Mouse (Mus musculus) cerebellum, postnatal 14 days (tissue): Measurements from ENCODE around the gene Txn1.

Experiments
- DNase-seq, 2 experiments: peaks; one replicate each; pipeline ENCODE4 v3.0.0; 2021; ENCODE audit warnings: mixed read lengths in 2 of 2

Gene Txn1

DNA sequence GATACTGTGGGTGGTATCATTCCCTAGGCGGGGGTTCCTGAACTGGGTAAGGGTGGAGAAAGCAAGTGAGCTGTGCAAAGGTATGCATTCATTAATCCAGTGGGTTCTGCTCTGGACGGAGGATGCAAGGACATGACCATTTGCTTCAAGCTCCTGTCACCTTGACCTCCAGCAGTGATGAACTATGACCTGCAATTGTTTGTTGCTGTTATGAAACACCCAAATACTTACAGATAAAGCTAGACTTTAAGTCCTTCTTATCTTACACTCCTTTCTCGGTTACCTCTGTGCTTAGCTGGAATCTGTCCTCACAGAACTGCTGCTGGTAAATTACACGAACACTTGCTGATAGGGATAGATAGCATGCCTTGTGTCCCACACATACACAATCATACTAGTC, 15.6 kb downstream of the Txn1 start:
- DNase-seq: no peak

DNA sequence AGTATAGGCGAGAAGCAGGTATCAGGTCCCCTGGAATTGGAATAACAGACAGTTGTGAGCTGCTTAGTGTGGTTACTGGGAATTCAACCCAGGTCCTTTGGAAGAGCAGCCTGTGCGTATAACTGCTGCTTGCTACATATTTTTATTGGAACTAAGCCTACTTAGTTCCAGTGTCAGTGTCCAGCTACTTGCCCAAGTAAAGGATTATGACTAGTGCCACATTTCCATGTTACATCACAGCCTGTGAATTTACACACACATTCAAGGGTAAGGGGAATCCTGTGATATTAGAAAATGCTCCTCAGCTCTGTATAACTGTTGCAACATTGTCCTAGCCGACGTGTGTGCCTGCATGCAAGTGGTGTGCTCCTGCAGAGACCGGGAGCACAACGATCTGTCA, 18.9 kb downstream of the Txn1 start:
- no peak for DNase-seq

DNA sequence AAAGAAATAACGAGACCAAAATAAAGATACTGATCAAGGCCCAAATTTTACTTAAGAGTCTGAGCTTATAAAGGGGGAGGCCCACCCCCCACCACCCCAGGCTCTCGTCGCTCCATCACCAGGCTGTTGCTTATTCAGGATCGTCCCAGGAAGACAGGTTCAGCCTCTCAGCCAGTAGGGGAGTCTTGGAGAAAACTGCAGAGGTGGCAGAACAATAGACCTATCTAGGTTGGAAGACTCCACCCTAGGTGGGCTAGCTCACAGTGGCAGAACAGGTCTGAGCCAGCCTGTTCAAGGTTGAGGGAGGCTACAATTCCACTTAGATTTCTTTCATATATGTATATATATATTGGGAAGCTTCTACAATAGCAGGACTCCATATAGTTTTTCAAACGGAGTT, 22.0 kb downstream of the Txn1 start:
- DNase-seq: no peak

DNA sequence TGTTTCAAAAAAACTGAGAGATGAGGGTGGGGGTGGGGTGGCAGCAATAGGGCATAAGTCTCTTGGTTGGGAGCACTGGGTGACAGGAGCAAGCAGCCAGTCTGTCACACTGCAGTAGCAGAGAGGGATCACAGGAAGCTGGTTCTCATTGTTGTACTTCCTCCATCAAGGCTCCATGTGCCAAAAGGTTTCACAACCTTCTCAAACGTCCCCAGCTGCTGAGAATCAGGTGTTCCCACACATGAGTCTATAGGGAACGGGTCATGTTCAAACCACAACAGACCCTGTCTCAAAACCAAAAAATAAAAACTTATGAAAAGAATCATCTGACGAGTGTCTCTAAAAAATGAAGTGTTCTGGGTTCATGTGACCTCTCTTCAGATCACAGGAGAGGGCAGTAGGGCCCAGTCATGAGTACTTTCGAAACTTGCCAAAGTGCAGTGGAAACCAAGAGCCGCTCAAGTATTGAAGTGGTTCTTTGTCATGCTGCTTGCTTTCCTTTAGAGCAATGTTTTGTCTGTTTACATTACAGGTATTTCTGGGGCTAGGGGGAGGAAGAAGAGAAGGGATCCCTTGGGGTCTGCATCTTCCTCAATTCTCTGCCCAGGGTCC, 25.5 kb downstream of the Txn1 start:
- DNase-seq: no peak

DNA sequence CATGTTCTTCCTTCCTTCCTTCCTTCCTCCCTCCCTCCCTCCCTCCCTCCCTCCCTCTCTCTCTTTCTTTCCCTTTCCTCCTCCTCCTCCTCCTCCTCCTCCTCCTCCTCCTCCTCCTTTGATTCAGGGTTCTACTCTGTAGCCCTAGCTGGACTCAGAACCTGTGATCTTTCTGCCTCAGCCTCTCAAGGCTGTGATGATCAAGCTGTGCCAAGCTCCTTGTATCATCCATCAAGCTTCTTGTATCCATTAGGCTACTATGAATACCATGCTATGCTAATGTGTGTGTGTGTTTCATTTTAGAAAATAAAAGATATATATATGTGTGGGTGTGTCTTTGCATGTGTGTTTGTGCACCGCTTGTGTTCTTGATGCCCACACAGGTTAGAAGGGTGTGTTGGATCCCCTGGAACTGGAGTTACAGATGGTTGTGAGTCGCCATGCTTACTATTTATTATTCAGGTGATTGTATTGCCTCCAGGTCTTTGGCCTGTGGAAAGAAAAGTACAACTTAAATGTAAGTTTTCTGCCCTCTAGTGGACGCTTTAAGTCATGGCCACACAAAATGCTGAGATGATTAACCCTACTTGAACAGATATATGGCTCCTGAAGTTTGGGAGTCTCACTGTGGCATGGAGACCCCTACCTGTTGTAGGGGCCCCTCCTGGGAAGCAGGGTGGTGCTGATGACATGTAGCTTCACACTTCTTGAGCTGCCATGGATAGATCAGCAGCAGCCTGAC, 28.6 kb downstream of the Txn1 start:
- DNase-seq: peak; percentile 45 to 56

DNA sequence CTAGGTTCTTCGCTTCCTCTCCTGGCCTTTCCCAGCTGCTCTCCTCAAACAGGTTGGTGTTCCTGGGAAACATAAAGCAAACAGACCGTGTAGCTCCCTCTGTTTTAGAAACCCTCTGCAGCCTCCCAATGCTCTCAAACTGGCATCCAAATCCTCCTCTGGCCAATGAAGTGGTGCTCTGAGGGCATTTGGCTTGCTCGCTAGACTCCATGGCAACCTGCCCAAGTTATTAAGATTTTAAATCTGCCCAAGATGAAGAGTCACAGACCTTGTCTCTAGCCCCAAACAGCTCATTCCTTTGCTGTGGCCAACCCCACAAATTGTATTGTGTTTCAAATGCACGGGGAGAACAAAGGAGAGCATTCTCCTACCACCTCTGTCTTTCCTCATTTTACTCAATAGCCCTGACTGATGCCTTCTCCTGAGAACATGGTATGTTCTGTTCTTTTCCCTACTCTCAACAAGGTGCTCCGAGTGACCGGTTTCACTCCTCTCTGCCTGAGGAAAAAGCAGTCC, 31.6 kb downstream of the Txn1 start:
- DNase-seq: peak; percentile 48 to 49

DNA sequence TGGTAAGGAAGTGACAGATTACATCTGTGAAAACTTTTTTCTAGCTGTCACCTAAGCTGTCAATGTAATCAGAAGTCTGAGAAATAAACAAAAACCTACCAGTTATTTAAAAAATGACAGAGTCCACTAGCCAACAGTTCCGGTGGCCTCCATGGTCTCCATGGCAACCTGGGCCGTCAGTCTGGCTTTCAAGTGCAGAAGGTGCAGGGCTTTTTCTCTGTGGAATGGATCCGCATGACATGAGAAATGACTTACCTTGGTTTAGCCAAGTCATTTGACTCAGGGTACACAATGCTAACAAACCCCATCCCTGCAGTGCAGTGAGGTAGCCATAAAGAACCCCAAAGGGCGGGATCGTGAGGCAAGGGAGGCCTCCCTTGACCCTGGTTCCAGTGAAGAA, 34.0 kb downstream of the Txn1 start:
- DNase-seq: peak; percentile 46 to 49

DNA sequence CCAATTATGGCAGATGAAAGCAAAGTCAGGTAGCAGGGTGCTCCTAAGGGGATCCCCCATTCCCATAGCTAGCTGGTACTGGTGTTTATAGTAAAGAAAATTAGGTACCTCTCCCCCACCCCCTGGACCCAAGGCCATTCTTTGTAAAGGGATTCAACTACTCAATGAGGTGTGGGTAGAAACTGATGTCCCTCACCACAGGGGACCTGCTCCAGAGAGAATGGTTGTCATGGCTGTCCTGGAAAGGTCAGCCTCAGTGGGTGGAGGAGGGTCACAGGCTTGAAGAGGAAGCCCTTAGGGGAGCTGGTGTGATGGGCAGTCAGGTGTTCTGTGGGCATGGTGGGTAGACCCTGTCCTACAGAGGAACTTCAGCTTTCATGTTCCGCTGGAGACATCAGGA, 35.7 kb downstream of the Txn1 start:
- no peak for DNase-seq

DNA sequence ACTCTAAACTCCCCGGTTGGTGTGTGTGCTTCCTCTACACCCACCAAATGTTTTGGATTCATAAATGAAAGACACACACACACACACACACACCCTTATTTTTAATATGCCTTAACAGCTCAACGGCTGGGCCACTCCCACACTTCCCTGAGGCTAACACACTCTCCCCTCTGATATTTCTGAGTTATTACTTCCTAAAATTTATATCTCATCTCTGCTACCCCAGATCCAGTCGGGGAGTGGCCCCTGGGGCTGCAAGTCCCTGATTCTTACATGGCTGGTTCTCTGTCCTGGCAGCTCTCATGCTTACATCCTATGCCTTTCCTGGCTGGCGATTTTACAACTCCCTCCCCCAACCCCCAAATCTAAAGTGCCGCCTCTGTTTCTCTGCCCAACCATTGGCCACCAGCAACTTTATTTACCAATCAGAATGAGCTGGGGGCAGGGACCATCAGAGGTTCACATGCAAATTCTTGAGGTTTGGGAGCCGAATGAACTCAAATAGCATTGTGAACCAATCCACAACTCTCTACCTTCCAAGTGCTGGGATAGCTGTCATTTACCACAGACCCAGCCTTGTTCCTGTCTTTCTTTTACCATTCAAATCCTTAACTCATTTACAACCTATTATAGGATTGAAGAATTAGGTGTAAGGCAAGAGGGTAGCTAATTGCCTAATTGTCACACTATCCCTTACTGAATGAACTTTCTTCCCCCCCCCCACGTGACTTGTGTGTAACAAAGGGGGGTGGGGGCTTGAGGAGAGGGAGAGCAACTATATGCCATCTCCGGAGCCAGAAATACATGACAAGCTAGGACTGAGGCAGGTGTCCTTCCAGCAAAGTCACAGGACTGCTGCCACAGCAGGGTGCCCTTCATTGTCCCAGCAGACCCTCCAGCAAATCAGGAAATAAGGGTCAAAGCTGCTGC, 36.5 kb downstream of the Txn1 start:
- DNase-seq: no peak

DNA sequence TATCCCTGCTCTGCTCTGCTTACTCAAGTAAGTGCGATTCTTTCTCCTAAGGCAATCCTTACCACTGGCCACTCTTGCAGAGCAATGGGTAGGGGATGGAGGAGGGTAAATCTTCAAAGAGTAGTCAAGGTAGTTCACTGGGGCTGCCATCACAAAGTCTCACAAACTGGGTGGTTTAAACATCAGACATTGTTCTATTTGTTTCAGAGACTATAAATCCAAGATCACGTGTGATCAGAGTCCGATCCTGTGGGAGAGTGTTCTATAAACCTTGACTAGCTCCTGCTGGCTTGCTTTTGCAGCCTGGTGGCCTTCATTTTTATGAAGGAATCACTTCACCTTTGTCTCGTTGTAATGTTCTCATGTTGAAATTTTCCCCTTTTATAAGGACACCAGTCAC, 39.5 kb downstream of the Txn1 start:
- no peak for DNase-seq

DNA sequence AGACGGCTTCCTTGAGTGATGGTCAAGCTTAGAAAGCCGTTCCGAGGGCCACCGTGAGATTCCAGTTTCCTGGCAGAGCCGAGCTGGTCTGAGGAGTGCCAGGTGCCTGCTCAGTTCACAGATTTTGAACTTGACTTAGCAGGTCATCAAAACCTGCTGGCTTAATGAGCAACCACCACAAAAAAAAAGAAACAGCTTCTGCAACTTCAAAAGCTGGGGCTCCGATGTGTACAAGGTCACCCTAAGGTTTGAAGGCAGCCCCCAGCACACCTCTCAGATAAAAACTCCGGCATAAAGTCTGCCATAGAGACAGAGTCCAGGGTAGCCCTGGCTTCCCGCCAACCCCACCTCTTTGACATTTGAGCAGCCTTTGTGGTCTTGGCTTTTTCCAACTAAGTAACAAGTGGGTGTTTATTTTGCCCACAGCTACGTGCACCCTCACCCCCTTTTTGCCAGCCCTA, 40.0 kb downstream of the Txn1 start, which contains the start of gene D630039A03Rik:
Gene D630039A03Rik, minus strand, starts transcription at position 97 of the 461 bp plus-strand sequence.
- peak; percentile 77 to 82 for DNase-seq

DNA sequence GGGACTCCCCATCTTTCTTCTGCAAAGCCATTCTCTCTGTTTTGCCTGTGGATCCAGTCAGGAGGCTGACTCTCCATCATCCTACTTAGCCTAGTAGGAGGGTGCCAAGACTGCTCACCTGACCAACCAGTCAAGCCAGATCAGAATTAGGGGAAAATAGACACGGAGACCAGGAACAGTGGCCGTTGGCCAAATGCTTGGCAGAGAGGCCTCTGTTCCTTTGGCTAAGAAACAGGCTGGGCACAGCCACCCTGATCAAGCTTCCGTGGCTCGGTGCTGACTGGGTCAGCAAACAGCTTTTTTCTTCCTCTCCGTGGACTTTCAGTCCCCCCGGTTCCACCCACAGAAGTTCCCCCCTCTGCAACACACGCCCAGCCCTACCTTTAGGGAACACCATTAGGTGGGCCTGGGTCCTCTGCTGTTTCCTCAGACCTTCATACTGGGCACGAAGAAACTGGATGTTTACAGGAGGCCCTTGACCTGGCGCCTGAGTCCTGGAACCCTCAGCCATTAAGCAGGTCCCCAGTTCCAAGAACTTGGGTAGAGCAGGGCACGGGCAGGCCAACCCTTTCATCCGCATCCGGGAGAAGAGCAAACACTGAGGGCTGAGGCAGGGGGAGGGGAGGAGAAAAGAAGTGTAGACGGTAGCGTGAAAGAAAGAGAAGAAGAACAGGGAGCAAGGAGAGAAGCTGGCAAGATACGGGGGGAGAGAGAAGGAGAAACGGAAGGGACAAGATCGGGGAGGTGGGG, 40.8 kb downstream of the Txn1 start:
- DNase-seq: peak; percentile 94 to 95

DNA sequence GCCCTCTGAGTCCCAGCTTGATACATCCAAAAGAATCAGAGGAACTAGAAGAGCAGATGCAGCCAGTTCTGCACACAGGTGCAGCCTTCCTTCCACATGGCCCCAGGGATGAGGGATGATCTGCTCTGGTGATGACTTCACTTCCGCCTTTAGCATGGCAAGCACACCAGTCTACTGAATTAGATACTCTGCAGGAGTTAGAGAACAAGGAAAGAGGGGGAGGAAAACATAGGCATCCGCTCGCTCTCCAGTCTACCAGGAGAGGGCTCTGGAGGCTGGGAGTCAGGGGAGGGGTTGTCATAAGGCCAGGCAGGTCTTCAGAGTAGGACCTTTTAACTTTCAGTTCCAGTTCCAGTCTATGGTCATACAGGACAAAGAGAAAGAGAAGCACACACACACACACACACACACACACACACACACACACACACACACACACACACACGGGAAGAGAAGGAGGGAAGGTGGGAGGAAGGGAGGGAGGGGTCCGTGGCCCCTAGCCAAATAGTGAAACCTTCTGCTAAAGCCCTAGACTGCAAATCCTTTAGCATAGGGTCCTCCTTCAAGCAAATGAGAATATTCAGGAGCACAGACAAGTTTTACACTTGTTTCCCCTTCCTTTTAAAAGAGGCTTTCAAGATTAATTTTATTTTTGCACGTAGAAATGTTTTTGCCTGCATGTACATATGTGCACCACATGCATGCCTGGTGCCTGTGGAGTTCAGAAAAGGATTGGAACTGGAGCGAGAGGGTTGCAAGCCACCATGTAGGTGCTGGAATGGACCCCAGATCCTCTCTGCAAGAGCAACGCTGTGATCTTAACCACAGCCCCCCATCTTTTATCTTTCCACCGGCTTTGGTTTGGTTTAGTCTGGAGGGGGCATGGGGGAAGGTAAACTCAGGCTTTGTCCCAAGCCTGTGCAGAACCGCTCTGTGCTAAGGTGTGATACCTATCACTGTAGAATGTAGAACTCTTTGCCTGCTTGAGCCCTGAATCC, 41.7 kb downstream of the Txn1 start:
- peak; percentile 81 to 88 for DNase-seq

DNA sequence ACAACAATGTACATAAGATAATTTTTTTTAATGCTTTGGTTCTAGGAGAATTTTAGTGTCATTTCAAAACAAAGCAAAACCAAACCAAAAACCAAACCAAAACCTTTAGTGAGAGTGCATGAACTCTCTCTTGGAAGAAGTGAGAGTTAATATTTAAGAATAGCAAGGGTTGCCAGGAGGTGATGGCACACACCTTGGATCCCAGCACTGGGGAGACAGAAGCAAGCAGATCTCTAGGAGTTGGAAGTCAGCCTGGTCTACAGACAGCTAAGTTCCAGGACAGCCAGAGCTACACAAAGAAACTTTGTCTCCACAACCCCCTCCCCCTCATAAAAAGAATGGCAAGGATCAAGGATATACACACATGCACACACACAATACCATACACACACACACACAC, 43.2 kb downstream of the Txn1 start:
- no peak for DNase-seq

DNA sequence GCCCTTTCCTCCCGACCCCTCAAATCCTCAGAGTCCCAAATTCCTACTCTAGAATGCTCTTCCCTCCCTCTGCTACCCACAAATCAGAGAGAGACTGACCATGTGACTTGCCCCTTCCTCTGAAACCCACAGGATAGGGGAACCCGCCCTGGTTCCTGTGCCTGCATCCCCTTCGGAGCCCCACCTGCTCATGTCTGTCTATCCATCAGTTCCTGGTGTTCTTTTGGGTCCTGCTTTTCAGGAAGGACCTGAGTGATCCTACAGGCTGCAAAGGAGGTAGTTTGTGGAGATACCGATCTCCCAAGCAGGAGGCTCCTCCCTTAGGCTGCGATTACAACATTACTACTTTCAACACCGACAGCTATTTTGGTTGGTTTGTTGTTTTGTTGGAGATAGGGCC, 47.4 kb downstream of the Txn1 start:
- no peak for DNase-seq

DNA sequence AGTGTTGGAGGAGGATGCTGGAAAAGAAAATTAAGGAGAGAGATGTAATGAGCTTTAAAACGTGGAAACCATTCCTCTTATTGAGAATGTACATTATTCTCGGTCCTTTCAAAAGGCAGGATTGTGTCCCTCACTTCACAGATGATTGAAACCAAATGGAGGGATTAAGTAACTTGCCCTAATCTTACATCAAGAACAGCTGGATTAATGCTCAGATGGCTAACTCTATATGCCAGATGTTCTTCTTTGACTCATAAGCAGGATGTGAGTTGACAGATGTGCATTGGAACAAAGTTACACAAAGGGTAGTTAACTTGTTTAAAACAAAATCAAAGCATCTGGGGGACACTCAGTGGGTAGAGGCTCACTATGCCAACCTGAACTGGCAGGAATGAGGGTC, 49.5 kb downstream of the Txn1 start:
- no peak for DNase-seq

DNA sequence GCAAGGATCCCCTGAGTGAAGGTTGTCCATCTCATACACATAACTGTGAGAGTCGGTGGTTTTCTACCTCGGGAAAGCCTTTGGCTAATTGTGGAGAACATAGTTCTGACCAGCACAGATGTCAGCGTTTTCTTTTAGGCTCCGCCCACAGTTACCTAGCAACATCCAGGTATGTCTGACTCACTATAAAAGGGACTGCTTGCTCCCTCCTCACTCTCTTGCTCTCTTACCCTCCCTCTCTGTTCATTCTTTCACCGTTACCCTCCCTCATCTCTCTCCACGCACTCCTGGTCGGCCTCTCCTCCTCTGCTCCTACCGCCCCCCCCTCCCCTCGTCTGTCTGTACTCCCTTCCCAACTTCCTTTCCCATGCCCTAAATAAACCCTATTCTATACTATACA, 51.6 kb downstream of the Txn1 start:
- DNase-seq: no peak

DNA sequence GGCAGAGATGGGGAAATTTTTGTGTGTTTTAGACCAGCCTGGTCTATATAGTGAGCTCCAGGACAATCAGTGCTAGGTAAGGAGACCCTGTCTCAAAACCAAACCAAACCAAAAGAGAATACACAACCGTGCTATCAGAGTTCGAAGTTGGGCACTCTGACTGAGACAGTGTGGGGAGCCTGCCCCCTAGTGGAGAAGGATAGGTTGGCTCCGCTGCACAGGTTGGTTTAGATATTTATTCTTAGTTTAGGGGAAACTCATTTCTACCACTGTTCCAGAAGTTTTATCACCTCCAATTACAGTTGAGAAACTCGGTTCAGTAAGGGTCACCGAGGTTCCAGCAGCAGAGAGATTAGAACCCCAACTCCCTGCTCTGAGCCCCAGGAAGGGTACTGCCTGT, 52.0 kb downstream of the Txn1 start:
- peak; percentile 79 to 85 for DNase-seq

DNA sequence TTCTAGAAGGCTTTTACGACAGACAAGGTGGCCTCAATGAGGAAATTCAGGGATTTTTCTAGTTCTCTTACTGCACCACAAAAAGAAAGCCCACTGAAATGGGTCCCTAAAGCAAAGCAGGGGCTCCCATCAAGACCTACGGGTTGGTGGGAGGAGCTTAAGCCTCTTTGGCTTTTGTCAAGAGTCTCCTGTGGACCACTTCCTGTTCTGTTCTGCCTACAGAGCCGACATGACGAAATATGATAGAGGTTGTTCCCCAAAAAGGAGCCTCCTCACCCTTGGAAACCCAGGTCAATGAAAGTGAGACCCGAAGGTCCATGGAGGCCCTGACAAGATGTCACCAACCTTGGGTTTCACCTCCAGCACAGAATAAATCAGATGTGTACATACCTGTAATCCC, 53.6 kb downstream of the Txn1 start:
- DNase-seq: no peak

DNA sequence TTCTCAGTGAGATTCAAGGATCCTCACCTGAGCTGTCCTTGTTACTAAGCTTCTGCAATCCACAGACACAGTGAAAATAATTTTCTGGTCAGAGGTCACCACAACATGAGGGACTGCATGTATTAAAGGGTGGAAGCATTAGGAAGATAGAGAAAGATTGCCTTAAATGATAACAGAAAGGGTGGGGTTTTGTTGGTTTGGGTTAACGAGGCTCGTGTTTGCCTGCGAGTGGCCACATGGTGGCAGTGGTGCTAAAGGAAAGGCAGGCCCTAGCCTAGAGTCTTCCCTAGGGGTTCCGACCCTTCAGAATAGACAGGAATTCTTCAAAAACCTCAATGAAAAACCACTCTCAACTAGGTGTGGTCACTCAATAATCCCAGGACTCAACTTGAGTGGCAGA, 55.0 kb downstream of the Txn1 start:
- DNase-seq: peak; percentile 81 to 87

DNA sequence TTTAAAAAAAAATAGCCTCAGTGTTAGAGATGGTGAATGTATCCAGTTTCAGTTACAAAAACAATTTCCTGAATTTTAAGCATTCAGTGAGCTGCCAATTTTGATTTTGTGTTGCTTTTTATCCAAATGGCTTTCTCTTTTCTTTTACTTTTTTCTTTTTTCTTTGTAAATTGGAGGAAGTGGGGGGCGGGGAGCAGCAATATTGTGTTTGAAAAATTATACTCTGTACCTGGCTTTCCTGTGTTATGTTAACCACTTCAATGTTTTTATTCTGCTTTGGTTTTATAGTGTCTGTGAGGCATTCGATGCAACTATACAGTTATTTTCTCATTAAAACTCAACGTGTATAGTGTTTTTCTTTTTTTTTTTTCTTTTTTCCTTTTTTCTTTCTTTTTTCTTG, 59.6 kb downstream of the Txn1 start:
- DNase-seq: no peak
